Mouse (Mus musculus): ENCODE results near the gene Gm36176. TPM values are rescaled to one million over a fixed set of nuclear protein-coding genes. Genes with fewer than 3 reads are reported as not detected.

Gene Gm36176
- not detected in 2 replicates for polyA plus RNA-seq (2012; rRNA removed)

DNA sequence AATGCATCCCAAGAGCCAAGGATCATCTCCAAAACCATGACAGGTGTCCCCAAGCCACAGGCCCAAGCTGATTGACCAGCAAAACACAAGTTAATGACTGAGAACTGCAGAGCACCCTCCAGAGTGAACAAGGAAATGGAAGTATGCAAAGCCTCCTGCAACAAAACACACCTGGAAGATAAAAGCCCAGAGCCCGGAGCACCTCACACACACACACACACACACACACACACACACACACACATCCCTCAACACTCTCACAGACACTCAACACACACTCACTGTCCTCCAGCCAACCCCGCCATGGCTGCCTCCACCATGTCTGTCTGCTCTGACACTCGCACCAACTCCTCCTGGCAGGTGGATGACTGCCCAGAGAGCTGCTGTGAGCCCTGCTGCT, at the start of gene Gm36176:
Gene Gm36176, plus strand, starts transcription at position 301 of the 400 bp plus-strand sequence.

DNA sequence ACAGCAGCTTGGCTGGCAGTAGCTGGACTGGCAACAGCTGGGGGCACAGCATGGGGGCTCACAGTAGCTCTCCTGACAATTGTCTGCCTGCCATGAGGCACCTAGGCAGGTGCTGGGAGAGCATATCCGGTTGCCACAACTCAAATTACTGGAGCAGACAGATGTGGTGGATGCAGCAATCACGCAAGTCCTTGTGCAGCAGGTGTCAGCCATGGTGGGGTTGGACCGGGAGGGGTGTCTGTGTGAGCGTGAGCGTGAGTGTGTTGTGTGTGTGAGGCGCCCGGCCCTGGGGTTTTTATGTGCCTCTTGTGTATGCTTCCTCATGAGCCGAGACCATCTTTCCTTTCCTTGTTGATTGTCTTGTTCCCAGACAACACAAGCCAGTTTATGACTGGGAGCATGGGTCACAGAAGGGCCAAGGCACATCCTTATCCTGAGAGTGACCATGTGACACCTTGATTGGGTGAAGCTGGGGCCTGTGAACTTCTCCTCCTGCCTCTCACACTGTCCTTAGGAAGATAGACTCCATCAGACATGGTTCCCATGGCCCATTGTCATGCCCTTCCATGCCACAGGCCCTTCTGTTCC, 47.6 kb upstream of the Gm36176 start, which contains the start of gene Gm19668:
Gene Gm19668, minus strand, starts transcription at position 213 of the 588 bp plus-strand sequence.

DNA sequence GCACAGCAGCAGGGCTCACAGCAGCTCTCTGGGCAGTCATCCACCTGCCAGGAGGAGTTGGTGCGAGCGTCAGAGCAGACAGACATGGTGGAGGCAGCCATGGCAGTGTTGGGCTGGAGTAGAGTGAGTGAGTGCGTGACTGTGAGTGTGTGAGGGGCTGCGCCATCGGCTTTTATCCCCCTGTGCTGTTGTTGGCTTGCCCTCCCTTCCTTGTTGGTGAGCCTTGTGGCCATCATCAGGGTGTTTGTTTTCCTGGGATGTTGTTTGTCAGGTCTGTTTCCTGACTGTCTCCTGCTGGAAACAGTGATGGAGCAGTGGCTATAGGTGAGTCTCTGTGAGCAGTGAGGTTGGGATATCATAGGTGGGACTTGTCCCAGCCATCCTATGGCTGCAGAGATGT, 34.9 kb upstream of the Gm36176 start, which contains the start of gene Gm9507:
Gene Gm9507, minus strand, starts transcription at position 101 of the 400 bp plus-strand sequence.

DNA sequence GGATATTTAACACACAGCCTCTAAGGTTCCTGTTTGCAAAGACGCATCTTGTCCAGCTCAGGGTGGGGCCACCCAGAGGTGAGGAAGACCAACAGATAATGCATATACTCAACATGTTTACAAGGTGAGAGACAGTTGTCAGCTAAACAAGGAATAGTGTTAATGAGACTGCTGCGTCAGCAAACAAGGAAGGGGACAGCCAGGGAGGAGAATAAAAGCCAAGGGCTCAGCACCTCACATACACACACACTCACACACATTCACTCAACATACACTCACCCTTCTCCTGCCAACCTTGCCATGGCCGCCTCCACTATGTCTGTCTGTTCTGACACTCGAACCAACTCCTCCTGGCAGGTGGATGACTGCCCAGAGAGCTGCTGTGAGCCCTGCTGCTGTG, 32.2 kb upstream of the Gm36176 start, which contains the start of gene Gm2696:
Gene Gm2696, plus strand, starts transcription at position 301 of the 400 bp plus-strand sequence.

DNA sequence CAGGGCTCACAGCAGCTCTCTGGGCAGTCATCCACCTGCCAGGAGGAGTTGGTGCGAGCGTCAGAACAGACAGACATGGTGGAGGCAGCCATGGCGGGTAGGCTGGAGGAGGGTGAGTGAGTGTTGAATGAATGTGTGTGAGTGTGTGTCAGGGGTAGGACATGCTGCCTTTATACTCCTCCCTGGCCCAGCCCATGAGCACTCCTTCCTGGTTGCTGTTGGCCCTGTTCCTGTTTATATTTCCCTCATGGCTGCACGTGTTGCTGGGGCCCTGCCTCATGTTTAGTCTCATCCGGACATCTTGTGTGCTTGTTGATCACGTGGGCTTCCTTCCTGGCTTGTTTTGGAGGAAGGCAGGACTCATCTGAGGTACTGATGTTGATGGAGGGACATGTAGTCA, 19.7 kb upstream of the Gm36176 start, which contains the start of gene Krtap10-4:
Gene Krtap10-4, minus strand, starts transcription at position 145 of the 400 bp plus-strand sequence.

DNA sequence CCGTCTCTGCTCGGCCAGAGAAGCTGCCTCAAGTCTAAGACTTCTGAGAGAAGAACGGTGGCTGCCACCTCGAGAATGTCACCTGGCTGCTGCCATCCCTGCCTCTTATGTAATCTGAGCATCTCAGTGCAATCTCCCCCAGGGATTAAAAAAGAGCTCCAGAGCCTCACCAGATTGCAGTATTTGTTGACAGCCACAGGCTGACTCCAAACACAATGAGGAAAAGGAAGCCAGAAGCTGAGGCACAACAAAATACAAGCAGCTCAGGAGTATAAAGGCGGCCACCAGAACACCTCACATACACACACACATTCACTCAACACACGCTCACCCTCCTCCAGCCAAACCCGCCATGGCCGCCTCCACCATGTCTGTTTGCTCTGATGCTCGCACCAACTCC, 11.0 kb upstream of the Gm36176 start, which contains the start of gene Krtap10-10:
Gene Krtap10-10, plus strand, starts transcription at position 301 of the 400 bp plus-strand sequence.

DNA sequence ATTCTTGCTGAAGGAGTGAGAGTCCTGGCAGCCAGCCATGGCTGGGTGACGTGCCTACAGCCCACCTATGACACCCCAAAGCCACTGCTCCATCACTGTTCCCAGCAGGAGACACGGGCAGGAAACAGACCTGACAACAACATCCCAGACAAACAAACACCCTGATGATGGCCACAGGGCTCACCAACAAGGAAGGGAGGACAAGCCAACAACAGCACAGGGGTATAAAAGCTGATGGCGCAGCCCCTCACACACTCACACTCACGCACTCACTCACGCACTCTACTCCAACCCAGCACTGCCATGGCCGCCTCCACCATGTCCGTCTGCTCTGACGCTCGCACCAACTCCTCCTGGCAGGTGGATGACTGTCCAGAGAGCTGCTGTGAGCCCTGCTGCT, 6.0 kb downstream of the Gm36176 start, which contains the start of gene Gm10318:
Gene Gm10318, plus strand, starts transcription at position 301 of the 400 bp plus-strand sequence.

DNA sequence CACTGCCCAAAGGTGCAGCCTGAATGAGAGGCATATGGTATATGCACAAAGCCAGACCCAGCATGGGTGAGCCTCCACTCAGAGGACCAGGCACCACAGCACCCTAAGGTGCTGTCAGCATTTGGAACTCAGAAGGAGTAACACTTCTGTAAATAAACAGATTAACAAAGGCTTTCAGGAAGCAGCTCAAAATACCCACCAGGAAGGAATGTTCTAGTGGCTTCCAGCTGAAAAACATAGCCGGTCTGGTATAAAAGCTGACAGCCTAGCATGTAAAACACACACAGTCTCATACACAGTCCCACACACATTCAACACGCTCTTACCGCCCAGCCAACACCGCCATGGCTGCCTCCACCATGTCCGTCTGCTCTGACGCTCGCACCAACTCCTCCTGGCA, 15.1 kb downstream of the Gm36176 start, which contains the start of gene Gm3285:
Gene Gm3285, plus strand, starts transcription at position 301 of the 400 bp plus-strand sequence.

Other genes with a start within 250 kb of the Gm36176 start
- 396 and 401 TPM in 2 replicates for gene Sumo3, start 240.7 kb upstream of the Gm36176 start, polyA plus RNA-seq (2012; rRNA removed)
- gene Gm49325, start 240.6 kb upstream of the Gm36176 start, polyA plus RNA-seq (2012; rRNA removed) = 97.1 and 120 TPM in 2 replicates
- gene Ube2g2, start 224.5 kb upstream of the Gm36176 start, polyA plus RNA-seq (2012; rRNA removed) = 63.3 and 68.8 TPM in 2 replicates
- gene Tspear, start 160.2 kb upstream of the Gm36176 start, polyA plus RNA-seq (2012; rRNA removed) = 0.48 and 1.0 TPM in 2 replicates
- not detected in 2 replicates for gene Gm19402, start 156.0 kb upstream of the Gm36176 start, polyA plus RNA-seq (2012; rRNA removed)
- gene Gm9508, start 149.6 kb upstream of the Gm36176 start, polyA plus RNA-seq (2012; rRNA removed) = not detected in 2 replicates
- gene Gm10272, start 140.2 kb upstream of the Gm36176 start, polyA plus RNA-seq (2012; rRNA removed) = not detected in 2 replicates
- not detected in 2 replicates for gene Gm10024, start 135.3 kb upstream of the Gm36176 start, polyA plus RNA-seq (2012; rRNA removed)
- gene Gm10142, start 131.0 kb upstream of the Gm36176 start, polyA plus RNA-seq (2012; rRNA removed) = not detected in 2 replicates
- gene Krtap12-1, start 126.2 kb upstream of the Gm36176 start, polyA plus RNA-seq (2012; rRNA removed) = not detected in 2 replicates
- gene Gm10100, start 120.3 kb upstream of the Gm36176 start, polyA plus RNA-seq (2012; rRNA removed) = not detected in 2 replicates
- gene Gm18596, start 104.2 kb upstream of the Gm36176 start, polyA plus RNA-seq (2012; rRNA removed) = not detected in 2 replicates
- not detected in 2 replicates for gene Gm9736, start 95.4 kb upstream of the Gm36176 start, polyA plus RNA-seq (2012; rRNA removed)
- gene Gm3233, start 87.1 kb upstream of the Gm36176 start, polyA plus RNA-seq (2012; rRNA removed) = not detected in 2 replicates
- not detected in 2 replicates for gene Gm3238, start 75.5 kb upstream of the Gm36176 start, polyA plus RNA-seq (2012; rRNA removed)
- gene Gm7138, start 69.9 kb upstream of the Gm36176 start, polyA plus RNA-seq (2012; rRNA removed) = not detected in 2 replicates
- gene Gm3250, start 64.3 kb upstream of the Gm36176 start, polyA plus RNA-seq (2012; rRNA removed) = not detected in 2 replicates
- not detected in 2 replicates for gene Gm7137, start 58.6 kb upstream of the Gm36176 start, polyA plus RNA-seq (2012; rRNA removed)
- gene Gm9639, start 51.7 kb upstream of the Gm36176 start, polyA plus RNA-seq (2012; rRNA removed) = not detected in 2 replicates
- not detected in 2 replicates for gene Gm19668, start 47.7 kb upstream of the Gm36176 start, polyA plus RNA-seq (2012; rRNA removed)
- not detected in 2 replicates for gene Gm9507, start 35.0 kb upstream of the Gm36176 start, polyA plus RNA-seq (2012; rRNA removed)
- gene Gm2696, start 32.1 kb upstream of the Gm36176 start, polyA plus RNA-seq (2012; rRNA removed) = not detected in 2 replicates
- gene Krtap10-4, start 19.7 kb upstream of the Gm36176 start, polyA plus RNA-seq (2012; rRNA removed) = not detected in 2 replicates
- gene Krtap10-10, start 10.9 kb upstream of the Gm36176 start, polyA plus RNA-seq (2012; rRNA removed) = not detected in 2 replicates
- not detected in 2 replicates for gene Gm10318, start 6.1 kb downstream of the Gm36176 start, polyA plus RNA-seq (2012; rRNA removed)
- gene Gm3285, start 15.2 kb downstream of the Gm36176 start, polyA plus RNA-seq (2012; rRNA removed) = not detected in 2 replicates
- 7.8 and 8.8 TPM in 2 replicates for gene Lrrc3, start 55.7 kb downstream of the Gm36176 start, polyA plus RNA-seq (2012; rRNA removed)
- gene Trpm2, start 123.8 kb downstream of the Gm36176 start, polyA plus RNA-seq (2012; rRNA removed) = 5.5 and 5.7 TPM in 2 replicates
- gene 1810043G02Rik, start 131.7 kb downstream of the Gm36176 start, polyA plus RNA-seq (2012; rRNA removed) = 56.4 and 61.4 TPM in 2 replicates
- gene Pfkl, start 163.3 kb downstream of the Gm36176 start, polyA plus RNA-seq (2012; rRNA removed) = 127 and 130 TPM in 2 replicates
- 0.10 TPM in 1 of 2 replicates, not detected in the other for gene Dnmt3l, start 195.1 kb downstream of the Gm36176 start, polyA plus RNA-seq (2012; rRNA removed)
- 0.57 and 0.96 TPM in 2 replicates for gene Aire, start 196.8 kb downstream of the Gm36176 start, polyA plus RNA-seq (2012; rRNA removed)
- 1.2 and 2.1 TPM in 2 replicates for gene Icosl, start 222.5 kb downstream of the Gm36176 start, polyA plus RNA-seq (2012; rRNA removed)

All from central nervous system, embryonic 14 days (tissue).